Mouse (Mus musculus): ENCODE measurements around the gene Ctcf. TPM values are rescaled to one million over a fixed set of nuclear protein-coding genes. Genes with fewer than 3 reads are reported as not detected.

Ctcf gene
- polyA plus RNA-seq, 1 experiment from 2014 or later = 96.9 TPM

- no peak for DNase-seq
- WGBS = 92% methylated on average over 9 of the region's 9 CpGs
- Histone ChIP-seq H3K9me3 (ENCODE audit: control insufficient read depth, low read length) (no peaks in the 10 kb centered on the region), H3K4me1 (ENCODE audit: control insufficient read depth, insufficient read depth, low read length) (no peaks in the 10 kb centered on the region), H3K4me2 (ENCODE audit: low read length) (no peak overlapping the region), H3K27ac (replicated peaks; ENCODE audit: low read depth, low read length) (no peak overlapping the region), H3K9ac (replicated peaks; ENCODE audit: low read length) (no peak overlapping the region), H3K36me3 (ENCODE audit: control insufficient read depth, insufficient read depth, low read length) (peaks cover 51% of the 10 kb centered on the region), H3K4me3 (replicated peaks; ENCODE audit: low read depth, low read length) (no peak overlapping the region), H3K27me3 (ENCODE audit: control insufficient read depth, insufficient read depth, low read length) (no peaks in the 10 kb centered on the region)
- ATAC-seq (ENCODE audit: low FRiP score, low TSS enrichment) = no peak
These were observed 86.5 kb downstream of the Ctcf start for GRCm38 (mm10) chr8:105722861-105723260.

GRCm38 (mm10) chr8:105725726-105726125 is 89.4 kb downstream of the Ctcf start:
- DNase-seq (no peak), ATAC-seq (ENCODE audit: low FRiP score, low TSS enrichment) (no peak)
- Histone ChIP-seq H3K27ac (replicated peaks; ENCODE audit: low read depth, low read length) (no peak overlapping the region), H3K27me3 (ENCODE audit: control insufficient read depth, insufficient read depth, low read length) (no peaks in the 10 kb centered on the region), H3K9ac (replicated peaks; ENCODE audit: low read length) (no peak overlapping the region), H3K4me3 (replicated peaks; ENCODE audit: low read depth, low read length) (no peak overlapping the region), H3K4me2 (ENCODE audit: low read length) (no peak overlapping the region), H3K9me3 (ENCODE audit: control insufficient read depth, low read length) (no peaks in the 10 kb centered on the region), H3K36me3 (ENCODE audit: control insufficient read depth, insufficient read depth, low read length) (peaks cover 56% of the 10 kb centered on the region), H3K4me1 (ENCODE audit: control insufficient read depth, insufficient read depth, low read length) (no peaks in the 10 kb centered on the region)
- WGBS = 90% methylated on average over 5 of the region's 5 CpGs

- Histone ChIP-seq H3K27ac (replicated peaks; ENCODE audit: low read depth, low read length) (no peak overlapping the region), H3K36me3 (ENCODE audit: control insufficient read depth, insufficient read depth, low read length) (peaks cover 50% of the 10 kb centered on the region), H3K4me3 (replicated peaks; ENCODE audit: low read depth, low read length) (no peak overlapping the region), H3K9ac (replicated peaks; ENCODE audit: low read length) (no peak overlapping the region), H3K9me3 (ENCODE audit: control insufficient read depth, low read length) (no peaks in the 10 kb centered on the region), H3K4me1 (ENCODE audit: control insufficient read depth, insufficient read depth, low read length) (no peaks in the 10 kb centered on the region), H3K4me2 (ENCODE audit: low read length) (no peak overlapping the region), H3K27me3 (ENCODE audit: control insufficient read depth, insufficient read depth, low read length) (no peaks in the 10 kb centered on the region)
- DNase-seq (no peak), ATAC-seq (ENCODE audit: low FRiP score, low TSS enrichment) (no peak)
- WGBS = 93% methylated on average over 18 of the region's 18 CpGs
These were observed 91.2 kb downstream of the Ctcf start for GRCm38 (mm10) chr8:105727397-105728124.

GRCm38 (mm10) chr8:105732186-105732585 is 95.8 kb downstream of the Ctcf start:
- no peak overlapping the region for H3K4me2 ChIP-seq (ENCODE audit: low read length)
- H3K4me3 ChIP-seq (replicated peaks; ENCODE audit: low read depth, low read length) = no peak overlapping the region
- ATAC-seq (ENCODE audit: low FRiP score, low TSS enrichment) (no peak), DNase-seq (no peak)
- no peaks in the 10 kb centered on the region for H3K9me3 ChIP-seq (ENCODE audit: control insufficient read depth, low read length)
- no peaks in the 10 kb centered on the region for H3K4me1 ChIP-seq (ENCODE audit: control insufficient read depth, insufficient read depth, low read length)
- WGBS = 94% methylated on average over 5 of the region's 5 CpGs
- no peaks in the 10 kb centered on the region for H3K27me3 ChIP-seq (ENCODE audit: control insufficient read depth, insufficient read depth, low read length)
- H3K9ac ChIP-seq (replicated peaks; ENCODE audit: low read length) = no peak overlapping the region
- H3K27ac ChIP-seq (replicated peaks; ENCODE audit: low read depth, low read length) = no peak overlapping the region
- H3K36me3 ChIP-seq (ENCODE audit: control insufficient read depth, insufficient read depth, low read length) = peaks cover 14% of the 10 kb centered on the region

MicroRNAs encoded within 50 kb of the gene (microRNA counts, 519-probe panel; counts per million panel counts)
- not detected for microRNA mmu-miR-1966

Small RNA genes lying within 50 kb of the gene (microRNA-seq; reads per million reads assigned to microRNA genes)
- 0.73 reads per million for gene Mir1966

Other genes with a start within 250 kb of the Ctcf start
- gene Kctd19, start 223.1 kb upstream of the Ctcf start, polyA plus RNA-seq (2014; fragmentation: Nextera tagmentation; extraction: Ambion mirVana) = not detected in 2 replicates
- gene Lrrc36, start 223.0 kb upstream of the Ctcf start, polyA plus RNA-seq (2014; fragmentation: Nextera tagmentation; extraction: Ambion mirVana) = 1.5 and 1.7 TPM in 2 replicates
- gene Tppp3, start 165.0 kb upstream of the Ctcf start, polyA plus RNA-seq (2014; fragmentation: Nextera tagmentation; extraction: Ambion mirVana) = 91.3 and 108 TPM in 2 replicates
- 25.2 and 26.4 TPM in 2 replicates for gene Zdhhc1, start 139.7 kb upstream of the Ctcf start, polyA plus RNA-seq (2014; fragmentation: Nextera tagmentation; extraction: Ambion mirVana)
- 5.9 and 9.7 TPM in 2 replicates for gene Hsd11b2, start 117.8 kb upstream of the Ctcf start, polyA plus RNA-seq (2014; fragmentation: Nextera tagmentation; extraction: Ambion mirVana)
- 227 and 250 TPM in 2 replicates for gene Atp6v0d1, start 70.5 kb upstream of the Ctcf start, polyA plus RNA-seq (2014; fragmentation: Nextera tagmentation; extraction: Ambion mirVana)
- gene Ripor1, start 31.3 kb upstream of the Ctcf start, polyA plus RNA-seq (2014; fragmentation: Nextera tagmentation; extraction: Ambion mirVana) = 23.8 and 26.2 TPM in 2 replicates
- gene Agrp, start 825 bp downstream of the Ctcf start, polyA plus RNA-seq (2014; fragmentation: Nextera tagmentation; extraction: Ambion mirVana) = 0.82 and 1.1 TPM in 2 replicates
- gene Carmil2, start 49.7 kb downstream of the Ctcf start, polyA plus RNA-seq (2014; fragmentation: Nextera tagmentation; extraction: Ambion mirVana) = 17.8 and 18.0 TPM in 2 replicates
- gene Acd, start 64.5 kb downstream of the Ctcf start, polyA plus RNA-seq (2014; fragmentation: Nextera tagmentation; extraction: Ambion mirVana) = 86.3 and 106 TPM in 2 replicates
- gene Pard6a, start 64.6 kb downstream of the Ctcf start, polyA plus RNA-seq (2014; fragmentation: Nextera tagmentation; extraction: Ambion mirVana) = 51.2 and 53.4 TPM in 2 replicates
- 0.41 TPM in 1 of 2 replicates, not detected in the other for gene 4933405L10Rik, start 71.1 kb downstream of the Ctcf start, polyA plus RNA-seq (2014; fragmentation: Nextera tagmentation; extraction: Ambion mirVana)
- gene Enkd1, start 71.6 kb downstream of the Ctcf start, polyA plus RNA-seq (2014; fragmentation: Nextera tagmentation; extraction: Ambion mirVana) = 13.8 and 13.9 TPM in 2 replicates
- 75.4 and 77.8 TPM in 2 replicates for gene Gfod2, start 122.1 kb downstream of the Ctcf start, polyA plus RNA-seq (2014; fragmentation: Nextera tagmentation; extraction: Ambion mirVana)
- 12.3 and 12.5 TPM in 2 replicates for gene Ranbp10, start 190.8 kb downstream of the Ctcf start, polyA plus RNA-seq (2014; fragmentation: Nextera tagmentation; extraction: Ambion mirVana)
- gene Tsnaxip1, start 191.2 kb downstream of the Ctcf start, polyA plus RNA-seq (2014; fragmentation: Nextera tagmentation; extraction: Ambion mirVana) = 0.24 and 0.32 TPM in 2 replicates
- gene Cenpt, start 216.7 kb downstream of the Ctcf start, polyA plus RNA-seq (2014; fragmentation: Nextera tagmentation; extraction: Ambion mirVana) = 46.7 and 55.7 TPM in 2 replicates
- 49.8 and 51.5 TPM in 2 replicates for gene Thap11, start 218.6 kb downstream of the Ctcf start, polyA plus RNA-seq (2014; fragmentation: Nextera tagmentation; extraction: Ambion mirVana)
- 217 and 221 TPM in 2 replicates for gene Nutf2, start 224.0 kb downstream of the Ctcf start, polyA plus RNA-seq (2014; fragmentation: Nextera tagmentation; extraction: Ambion mirVana)
- gene Edc4, start 244.3 kb downstream of the Ctcf start, polyA plus RNA-seq (2014; fragmentation: Nextera tagmentation; extraction: Ambion mirVana) = 47.8 and 49.2 TPM in 2 replicates